Mouse (Mus musculus): ENCODE results near the gene Mob3a. TPM values are rescaled to one million over a fixed set of nuclear protein-coding genes. Genes with fewer than 3 reads are reported as not detected.

Gene Mob3a
- total and polyA plus RNA-seq, 2 experiments from 2014 or later: 45.9 to 57.8 TPM

- DNase-seq (no peak), ATAC-seq (no peak)
- Histone ChIP-seq H3K4me2 (ENCODE audit: low read depth) (no peak overlapping the region), H3K27me3 (ENCODE audit: insufficient read depth, low read length) (no peaks in the 10 kb centered on the region), H3K9me3 (ENCODE audit: low read length) (no peaks in the 10 kb centered on the region), H3K27ac (ENCODE audit: low read depth, low read length) (no peak overlapping the region), H3K4me3 (ENCODE audit: low read depth, low read length) (no peak overlapping the region), H3K36me3 (ENCODE audit: insufficient read depth) (peaks cover 45% of the 10 kb centered on the region), H3K9ac (no peak overlapping the region), H3K4me1 (ENCODE audit: insufficient read depth) (peaks cover 16% of the 10 kb centered on the region)
- 90% methylated on average over 11 of the region's 11 CpGs for WGBS
- TF ChIP-seq CTCF (IDR thresholded peaks at IDR 0.05; ENCODE audit: low read depth): no peak
Measured at GRCm38 (mm10) chr10:80671936-80672690, 29.7 kb downstream of the Mob3a start.

DNA sequence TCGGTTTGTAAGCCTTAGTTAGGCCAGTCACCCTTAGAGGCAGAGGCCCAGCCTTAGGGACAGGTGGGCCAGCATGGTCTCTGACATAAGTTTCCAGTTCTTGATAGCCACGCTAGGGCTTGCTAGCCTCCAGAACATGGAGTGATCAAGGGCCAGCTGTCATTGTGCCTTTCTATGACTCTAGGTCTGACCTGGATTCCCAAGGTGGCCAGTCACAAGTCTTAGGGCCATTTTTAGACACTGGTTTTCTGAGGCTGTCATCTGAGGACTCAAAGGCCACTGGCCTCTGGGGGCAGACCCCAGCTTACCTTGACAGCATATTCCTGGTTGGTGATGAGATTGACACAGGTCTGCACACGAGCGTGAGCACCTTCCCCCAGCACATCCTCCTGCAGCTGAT lies 30.5 kb downstream of the Mob3a start:
- 96% methylated on average over 4 of the region's 4 CpGs for WGBS
- DNase-seq (no peak), ATAC-seq (no peak)
- H3K9ac ChIP-seq: no peak overlapping the region
- H3K36me3 ChIP-seq (ENCODE audit: insufficient read depth): peaks cover 54% of the 10 kb centered on the region
- TF ChIP-seq CTCF (IDR thresholded peaks at IDR 0.05; ENCODE audit: low read depth): no peak
- no peak overlapping the region for H3K4me2 ChIP-seq (ENCODE audit: low read depth)
- H3K27ac ChIP-seq (ENCODE audit: low read depth, low read length): no peak overlapping the region
- peaks cover 15% of the 10 kb centered on the region for H3K4me1 ChIP-seq (ENCODE audit: insufficient read depth)
- no peaks in the 10 kb centered on the region for H3K9me3 ChIP-seq (ENCODE audit: low read length)
- H3K27me3 ChIP-seq (ENCODE audit: insufficient read depth, low read length): no peaks in the 10 kb centered on the region
- H3K4me3 ChIP-seq (ENCODE audit: low read depth, low read length): no peak overlapping the region

DNA sequence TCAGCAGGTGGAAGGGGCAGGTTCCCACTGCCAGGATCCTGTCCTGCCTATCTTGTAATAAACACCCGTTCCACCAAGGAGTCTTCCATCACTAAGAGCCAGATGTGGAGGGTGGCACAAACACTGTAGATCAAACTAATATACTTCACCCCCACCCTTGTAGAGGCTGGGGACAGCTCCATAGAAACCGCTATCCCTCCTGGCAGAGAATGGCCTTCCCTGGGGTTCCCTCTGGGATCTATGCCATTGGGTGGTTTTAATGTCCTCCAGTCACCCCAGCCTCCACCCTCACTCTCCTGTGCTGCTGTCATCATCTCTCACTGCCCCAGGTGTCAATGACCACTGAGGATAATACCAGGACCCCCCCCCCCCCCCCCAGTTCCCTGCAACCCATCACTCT lies 31.2 kb downstream of the Mob3a start:
- no peak for DNase-seq
- peaks cover 61% of the 10 kb centered on the region for H3K36me3 ChIP-seq (ENCODE audit: insufficient read depth)

DNA sequence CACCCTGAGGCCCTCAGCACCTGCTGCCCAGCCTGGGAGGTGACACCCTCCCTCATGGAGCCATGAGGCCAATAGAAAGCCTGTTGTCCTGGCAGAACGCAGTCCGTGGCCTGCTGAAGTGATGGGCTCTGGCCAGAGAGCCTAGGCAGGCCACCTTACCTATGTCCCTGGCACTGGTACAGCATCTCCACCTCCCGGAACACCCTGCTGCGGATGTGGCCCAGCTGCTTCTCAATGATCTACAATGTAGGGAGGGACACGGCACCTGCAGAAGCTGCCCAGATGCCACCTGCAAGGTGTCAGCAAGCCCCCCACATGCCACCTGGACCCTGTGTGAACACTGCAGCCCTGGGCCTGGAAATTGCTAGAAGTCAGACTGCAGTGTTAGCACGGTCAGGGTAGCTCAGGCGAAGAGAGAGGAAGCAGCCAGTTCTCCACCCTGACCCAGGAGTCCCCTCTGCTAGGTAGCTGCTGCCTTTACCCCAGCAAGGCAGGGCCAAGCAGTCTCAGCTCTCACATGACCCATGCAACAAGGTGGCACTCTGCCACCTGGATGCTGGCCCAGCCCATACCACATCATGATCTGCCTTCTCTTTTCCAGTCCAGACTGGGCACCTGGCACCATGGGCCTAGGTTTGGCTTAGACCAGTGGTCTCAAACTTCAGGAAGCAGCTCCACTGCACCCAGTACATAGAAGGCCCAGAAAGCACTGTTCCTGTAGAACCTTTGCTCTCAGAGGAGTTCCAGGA lies 31.9 kb downstream of the Mob3a start:
- Histone ChIP-seq H3K4me1 (ENCODE audit: insufficient read depth) (peaks cover 14% of the 10 kb centered on the region), H3K36me3 (ENCODE audit: insufficient read depth) (peaks cover 65% of the 10 kb centered on the region), H3K27me3 (ENCODE audit: insufficient read depth, low read length) (no peaks in the 10 kb centered on the region), H3K9ac (no peak overlapping the region), H3K4me3 (ENCODE audit: low read depth, low read length) (no peak overlapping the region), H3K27ac (ENCODE audit: low read depth, low read length) (no peak overlapping the region), H3K4me2 (ENCODE audit: low read depth) (no peak overlapping the region), H3K9me3 (ENCODE audit: low read length) (no peaks in the 10 kb centered on the region)
- DNase-seq (no peak), ATAC-seq (no peak)
- no peak for TF ChIP-seq CTCF (IDR thresholded peaks at IDR 0.05; ENCODE audit: low read depth)
- 91% methylated on average over 7 of the region's 7 CpGs for WGBS

More for the DNA sequence above, 31.2 kb downstream of the Mob3a start:
- Histone ChIP-seq H3K9ac (no peak overlapping the region), H3K9me3 (ENCODE audit: low read length) (no peaks in the 10 kb centered on the region), H3K4me3 (ENCODE audit: low read depth, low read length) (no peak overlapping the region), H3K4me1 (ENCODE audit: insufficient read depth) (peaks cover 15% of the 10 kb centered on the region), H3K27ac (ENCODE audit: low read depth, low read length) (no peak overlapping the region), H3K27me3 (ENCODE audit: insufficient read depth, low read length) (no peaks in the 10 kb centered on the region), H3K4me2 (ENCODE audit: low read depth) (no peak overlapping the region)
- no peak for TF ChIP-seq CTCF (IDR thresholded peaks at IDR 0.05; ENCODE audit: low read depth)
- WGBS: 86% methylated on average over 2 of the region's 2 CpGs
- no peak for ATAC-seq

DNA sequence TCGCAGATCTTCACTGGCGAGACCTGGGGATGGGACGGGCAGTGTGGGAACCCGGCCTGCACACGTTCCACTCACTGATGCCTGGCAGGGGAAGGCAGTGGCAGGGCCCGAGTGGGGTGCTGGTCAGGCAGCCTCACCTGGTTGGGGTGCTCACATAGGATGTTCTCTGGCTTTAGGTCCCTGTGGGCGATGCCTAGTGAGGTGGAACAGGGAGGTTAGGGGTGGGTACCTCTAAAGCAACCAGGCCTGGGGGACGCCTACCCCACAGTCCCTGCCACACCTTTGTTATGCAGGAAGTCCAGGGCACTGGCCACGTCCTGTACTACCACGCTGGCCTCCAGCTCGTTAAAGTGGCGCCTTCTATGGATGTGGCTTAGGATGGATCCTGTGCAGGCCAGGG lies 32.8 kb downstream of the Mob3a start:
- Histone ChIP-seq H3K36me3 (ENCODE audit: insufficient read depth) (peaks cover 65% of the 10 kb centered on the region), H3K4me2 (ENCODE audit: low read depth) (no peak overlapping the region), H3K27me3 (ENCODE audit: insufficient read depth, low read length) (no peaks in the 10 kb centered on the region), H3K9me3 (ENCODE audit: low read length) (no peaks in the 10 kb centered on the region), H3K4me1 (ENCODE audit: insufficient read depth) (peaks cover 5% of the 10 kb centered on the region), H3K27ac (ENCODE audit: low read depth, low read length) (no peak overlapping the region), H3K4me3 (ENCODE audit: low read depth, low read length) (no peak overlapping the region), H3K9ac (no peak overlapping the region)
- ATAC-seq (no peak), DNase-seq (no peak)
- no peak for TF ChIP-seq CTCF (IDR thresholded peaks at IDR 0.05; ENCODE audit: low read depth)
- 89% methylated on average over 12 of the region's 12 CpGs for WGBS

DNA sequence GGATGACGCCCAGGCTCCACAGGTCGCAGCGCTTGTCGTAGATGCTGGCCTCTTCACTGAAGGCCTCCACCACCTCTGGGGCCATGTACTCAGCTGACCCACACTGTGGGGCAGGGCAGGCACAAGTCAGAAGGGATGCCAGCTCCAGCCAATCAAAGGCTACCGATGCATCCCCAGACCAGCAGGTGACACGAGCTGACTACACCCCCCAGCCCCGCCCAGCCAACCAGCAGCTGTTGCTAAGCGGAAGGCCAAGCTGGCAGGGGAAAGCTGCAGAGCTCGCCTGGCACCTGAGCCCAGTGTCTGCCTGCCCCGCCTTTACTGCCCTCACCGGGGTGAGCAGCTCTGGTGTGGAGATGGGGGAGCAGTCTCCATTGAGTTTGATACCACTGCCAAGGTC lies 33.2 kb downstream of the Mob3a start:
- H3K27me3 ChIP-seq (ENCODE audit: insufficient read depth, low read length): no peaks in the 10 kb centered on the region
- H3K9ac ChIP-seq: no peak overlapping the region
- H3K27ac ChIP-seq (ENCODE audit: low read depth, low read length): no peak overlapping the region
- no peak overlapping the region for H3K4me2 ChIP-seq (ENCODE audit: low read depth)
- 82% methylated on average over 11 of the region's 11 CpGs for WGBS
- H3K9me3 ChIP-seq (ENCODE audit: low read length): no peaks in the 10 kb centered on the region
- H3K4me3 ChIP-seq (ENCODE audit: low read depth, low read length): no peak overlapping the region
- H3K36me3 ChIP-seq (ENCODE audit: insufficient read depth): peaks cover 65% of the 10 kb centered on the region
- peaks cover under 1% of the 10 kb centered on the region; the same call in 1 of the 2 replicates for H3K4me1 ChIP-seq (ENCODE audit: insufficient read depth)
- no peak for TF ChIP-seq CTCF (IDR thresholded peaks at IDR 0.05; ENCODE audit: low read depth)
- ATAC-seq: no peak
- no peak for DNase-seq

GRCm38 (mm10) chr10:80666837-80667412 lies 34.9 kb downstream of the Mob3a start:
- no peaks in the 10 kb centered on the region for H3K9me3 ChIP-seq (ENCODE audit: low read length)
- ATAC-seq (no peak), DNase-seq (no peak)
- no peaks in the 10 kb centered on the region for H3K4me1 ChIP-seq (ENCODE audit: insufficient read depth)
- WGBS: 82% methylated on average over 19 of the region's 19 CpGs
- TF ChIP-seq CTCF (IDR thresholded peaks at IDR 0.05; ENCODE audit: low read depth): no peak
- no peak overlapping the region for H3K27ac ChIP-seq (ENCODE audit: low read depth, low read length)
- H3K36me3 ChIP-seq (ENCODE audit: insufficient read depth): peaks cover 65% of the 10 kb centered on the region
- no peak overlapping the region for H3K4me2 ChIP-seq (ENCODE audit: low read depth)
- no peaks in the 10 kb centered on the region for H3K27me3 ChIP-seq (ENCODE audit: insufficient read depth, low read length)
- H3K9ac ChIP-seq: no peak overlapping the region
- no peak overlapping the region for H3K4me3 ChIP-seq (ENCODE audit: low read depth, low read length)

Data from forebrain, postnatal 0 days (tissue).